Mouse (Mus musculus): Measurements from ENCODE around the gene Bms1. TPM values are rescaled to one million over a fixed set of nuclear protein-coding genes. Genes with fewer than 3 reads are reported as not detected.
A peak's percentile ranks its signal among the peaks of the same experiment; 100 is the strongest.

The Bms1 gene
- total RNA-seq, 2 experiments from 2014 or later, result 50.0 to 155 TPM

DNA sequence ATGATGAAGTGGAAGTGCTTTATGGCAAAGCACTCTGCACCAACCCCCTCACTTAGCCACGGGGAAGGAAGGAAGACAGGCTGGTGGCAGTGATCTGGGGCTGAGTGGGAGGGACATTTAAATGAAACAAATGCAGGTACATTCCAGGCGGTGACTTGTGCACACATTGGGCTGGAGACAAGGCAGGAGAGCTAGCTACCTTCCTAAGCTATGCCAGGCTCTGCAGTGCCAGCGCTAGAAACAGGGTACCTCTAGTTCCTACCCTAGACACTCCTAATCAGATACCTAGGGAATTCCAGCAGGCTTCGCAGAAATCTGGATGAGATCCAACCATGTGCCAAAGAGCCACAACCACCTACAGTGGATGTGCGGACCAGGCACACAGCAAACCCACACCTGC, 46.5 kb downstream of the Bms1 start:
- no peak for ATAC-seq (replicated peaks; ENCODE audit: low FRiP score, low TSS enrichment, poor library complexity, severe bottlenecking)

DNA sequence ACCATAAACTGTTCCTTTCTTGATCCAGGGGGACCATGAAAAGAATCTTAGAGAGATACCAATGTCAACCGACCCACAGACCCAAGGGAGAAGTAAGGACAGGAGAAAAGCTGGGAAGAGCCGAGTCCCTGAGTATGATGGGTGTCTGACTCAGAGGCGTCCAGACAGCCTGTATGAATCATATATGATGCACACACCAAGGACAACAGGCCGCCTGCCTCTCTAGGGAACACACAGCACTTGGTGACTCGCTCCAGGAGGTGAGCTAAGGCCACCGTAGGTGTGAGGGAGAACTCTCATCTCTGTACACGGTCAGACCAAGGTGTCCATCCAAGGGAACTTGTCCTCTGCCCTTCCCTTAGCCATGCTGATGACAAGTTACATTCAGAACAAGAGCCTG, 51.8 kb downstream of the Bms1 start:
- no peak for ATAC-seq (replicated peaks; ENCODE audit: low FRiP score, low TSS enrichment, poor library complexity, severe bottlenecking)

DNA sequence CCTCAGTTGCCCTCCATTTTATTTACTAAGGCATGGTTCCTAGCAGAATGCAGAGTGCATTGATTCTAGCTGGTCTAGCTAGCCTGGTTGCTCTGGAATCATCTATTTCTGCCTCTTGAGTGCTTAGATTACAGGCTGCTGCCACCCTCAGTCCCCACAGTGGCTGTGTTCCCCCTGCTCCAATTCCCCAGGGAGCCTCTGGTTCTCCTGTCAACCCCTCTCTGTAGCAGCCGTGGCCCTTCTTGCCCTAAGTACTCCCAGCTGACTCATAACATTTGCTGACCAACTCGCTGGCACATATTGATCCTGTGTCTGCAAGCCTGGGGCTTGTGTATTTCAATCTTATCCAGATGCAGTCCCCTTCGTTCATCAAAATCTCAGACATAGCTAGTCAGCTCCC, 53.1 kb downstream of the Bms1 start:
- ATAC-seq (replicated peaks; ENCODE audit: low FRiP score, low TSS enrichment, poor library complexity, severe bottlenecking), result no peak

DNA sequence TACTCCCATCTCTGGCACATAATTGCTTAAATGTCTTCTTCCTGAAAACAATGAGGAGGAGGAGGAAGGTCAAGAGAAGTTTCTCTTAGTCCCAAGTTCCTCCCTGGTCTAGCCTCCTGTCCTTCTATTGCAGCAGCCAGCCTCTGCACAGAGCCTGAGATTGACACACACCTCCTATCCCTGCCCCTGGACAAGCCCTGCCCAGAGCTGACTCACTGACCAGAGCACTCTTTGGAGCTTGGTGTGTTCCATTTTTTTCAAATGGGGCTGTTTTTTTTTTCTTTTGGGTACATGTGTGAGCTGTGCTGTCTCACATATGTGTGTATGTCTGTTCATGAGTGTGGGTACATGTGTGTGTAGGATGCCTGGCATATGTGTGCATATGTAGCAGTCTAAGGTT, 53.5 kb downstream of the Bms1 start:
- ATAC-seq (replicated peaks; ENCODE audit: low FRiP score, low TSS enrichment, poor library complexity, severe bottlenecking), result no peak

DNA sequence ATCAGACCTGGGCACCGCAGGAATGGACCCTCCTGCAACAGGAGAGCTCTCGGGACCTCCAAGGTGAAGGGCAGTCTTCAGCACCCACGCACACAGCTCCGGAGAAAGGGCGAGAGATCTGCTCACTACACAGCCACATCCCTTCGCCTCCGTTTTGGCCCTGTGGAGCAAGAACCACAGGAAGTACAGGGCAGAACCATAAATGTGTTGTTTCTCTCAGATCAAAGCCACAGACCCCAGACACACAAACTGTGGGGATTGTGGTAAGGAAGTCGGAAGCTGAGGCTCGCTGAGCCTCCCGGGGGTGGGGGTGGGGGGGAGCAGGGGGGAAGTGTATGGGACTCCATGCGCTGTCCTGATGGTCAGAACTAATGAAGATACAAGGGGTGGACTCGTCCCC, 68.9 kb downstream of the Bms1 start:
- 0 out of 2 replicates have a peak, but pooled peaks have one; percentile 34 for ATAC-seq (replicated peaks; ENCODE audit: low FRiP score, low TSS enrichment, poor library complexity, severe bottlenecking)

DNA sequence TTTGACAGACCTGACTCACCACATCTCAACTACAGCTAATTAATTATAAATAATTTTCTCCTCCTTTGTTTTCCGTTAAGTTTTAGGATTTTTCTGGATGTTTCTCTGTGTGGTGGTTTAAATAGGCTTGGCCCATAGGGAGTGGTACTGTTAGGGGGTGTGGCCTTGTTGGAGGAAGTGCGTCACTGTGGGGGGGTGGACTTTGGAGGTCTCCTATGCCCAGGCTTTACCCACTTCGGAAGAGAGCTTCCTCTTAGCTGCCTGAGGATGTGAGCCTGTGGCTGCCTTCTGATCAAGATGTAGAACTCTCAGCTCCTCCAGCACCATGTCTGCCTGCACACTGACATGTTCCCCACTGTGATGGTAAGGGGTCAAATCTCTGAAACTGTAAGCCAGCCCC, 71.1 kb downstream of the Bms1 start:
- ATAC-seq (replicated peaks; ENCODE audit: low FRiP score, low TSS enrichment, poor library complexity, severe bottlenecking), result no peak

DNA sequence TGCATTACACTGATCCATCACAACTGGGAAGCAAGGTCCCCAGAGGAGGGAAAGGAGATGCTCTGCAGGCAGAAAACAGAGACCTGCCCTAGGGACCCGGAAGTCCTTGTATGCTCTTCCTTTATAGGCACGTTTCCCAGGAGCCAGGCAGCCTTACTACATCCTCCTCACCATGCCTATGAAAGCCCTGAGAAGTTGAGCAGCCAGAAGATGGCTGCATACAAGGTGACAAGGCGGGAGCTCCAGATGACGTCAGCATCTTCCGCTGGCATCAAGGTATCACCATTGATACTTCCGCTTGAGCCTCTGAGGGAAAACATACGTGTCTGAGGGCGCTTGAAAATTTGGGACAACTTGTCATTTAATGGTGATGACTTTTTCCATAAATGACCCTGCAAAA, 72.0 kb downstream of the Bms1 start:
- no peak for ATAC-seq (replicated peaks; ENCODE audit: low FRiP score, low TSS enrichment, poor library complexity, severe bottlenecking)

DNA sequence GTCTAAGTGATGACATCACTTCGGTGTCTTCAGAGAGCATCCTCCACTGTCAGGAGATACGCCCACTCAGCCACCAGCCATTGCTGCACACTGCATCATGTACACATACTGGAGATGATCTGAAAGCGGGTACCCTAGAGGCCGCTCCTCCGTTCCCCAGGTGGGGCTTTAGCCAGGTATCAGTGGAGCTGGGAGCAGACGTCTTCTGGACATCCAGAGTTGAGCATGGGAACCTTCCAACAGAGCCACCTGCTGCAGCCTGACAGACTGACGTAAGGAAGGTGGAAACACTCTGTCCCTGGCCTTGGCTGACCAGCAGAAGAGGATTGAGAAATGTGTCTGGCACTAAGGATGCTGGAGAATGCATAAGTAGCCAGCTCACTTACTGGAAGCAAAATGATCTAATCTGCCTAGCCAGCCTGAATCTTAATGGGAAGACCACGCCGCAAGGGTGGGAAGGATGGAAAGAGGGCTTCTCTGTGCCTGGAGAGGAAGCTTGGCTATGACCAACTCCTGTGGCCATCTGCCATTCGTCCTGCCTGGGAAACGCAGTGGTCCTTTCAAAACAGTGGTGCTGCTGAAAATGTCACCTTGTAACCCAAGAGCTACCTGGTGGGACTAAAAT, 77.3 kb downstream of the Bms1 start:
- ATAC-seq (replicated peaks; ENCODE audit: low FRiP score, low TSS enrichment, poor library complexity, severe bottlenecking), result no peak

DNA sequence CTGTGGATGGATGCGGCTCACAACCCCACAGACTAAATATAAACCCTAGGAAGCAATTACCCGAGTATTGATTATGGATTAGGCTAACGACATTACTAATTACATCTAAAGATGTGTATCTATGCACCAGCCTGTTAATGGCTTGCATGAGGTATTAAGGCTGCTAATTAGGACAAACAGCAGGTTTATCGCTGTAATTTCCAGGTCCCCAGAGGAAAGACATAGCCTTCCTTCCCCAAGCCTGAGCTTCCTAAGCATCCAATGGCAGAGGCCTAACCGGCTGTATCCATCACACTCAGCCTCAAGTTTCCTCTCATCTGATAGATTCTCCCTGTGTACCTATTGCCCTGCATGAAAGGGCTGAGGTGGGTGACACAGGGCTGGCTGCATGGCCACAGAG, 81.6 kb downstream of the Bms1 start:
- no peak for ATAC-seq (replicated peaks; ENCODE audit: low FRiP score, low TSS enrichment, poor library complexity, severe bottlenecking)

DNA sequence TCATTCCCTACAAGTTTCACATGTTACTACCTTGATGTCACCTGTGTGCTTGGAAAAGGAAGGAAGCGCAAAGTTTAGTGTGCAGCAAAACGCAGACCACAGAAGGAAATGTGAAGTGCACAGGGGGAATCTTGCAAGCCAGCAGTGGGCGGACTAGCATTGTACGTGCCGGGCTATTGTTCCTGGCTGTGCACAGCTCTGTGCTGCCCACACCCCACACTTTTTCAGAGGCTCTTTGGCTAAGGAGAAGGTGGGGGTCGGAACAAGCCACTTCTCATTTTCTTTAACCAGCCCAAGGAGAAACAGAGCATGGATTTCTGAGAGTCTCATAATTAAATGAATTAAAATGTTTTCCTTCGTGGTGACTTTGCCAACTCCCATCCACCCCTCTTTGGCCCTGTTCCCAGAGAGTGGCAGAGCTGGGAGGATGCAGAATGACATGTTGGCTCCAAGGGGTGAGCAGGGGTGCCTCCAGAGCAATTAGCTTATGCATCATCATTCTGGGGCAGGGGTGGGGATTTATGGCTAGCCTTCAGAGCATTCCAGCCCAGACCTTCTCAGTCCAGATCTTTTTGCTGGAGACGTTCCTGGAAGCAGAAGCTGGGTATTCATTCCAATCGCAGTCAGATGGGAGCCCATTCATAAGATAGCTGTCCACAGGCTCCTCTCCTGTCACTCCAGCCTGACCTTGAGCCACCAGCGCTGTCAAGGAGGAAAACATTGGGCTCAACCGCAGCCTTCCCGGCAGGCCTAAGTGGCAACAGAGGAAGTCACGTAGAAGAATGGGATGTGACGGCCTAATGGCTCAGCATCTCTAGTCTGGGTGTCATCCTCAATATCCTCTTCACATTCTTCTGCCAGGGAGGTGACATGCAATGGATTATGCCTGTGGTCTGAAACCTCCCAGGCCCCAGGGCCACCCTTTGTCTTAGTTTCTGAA, 82.5 kb downstream of the Bms1 start:
- ATAC-seq (replicated peaks; ENCODE audit: low FRiP score, low TSS enrichment, poor library complexity, severe bottlenecking), result no peak

DNA sequence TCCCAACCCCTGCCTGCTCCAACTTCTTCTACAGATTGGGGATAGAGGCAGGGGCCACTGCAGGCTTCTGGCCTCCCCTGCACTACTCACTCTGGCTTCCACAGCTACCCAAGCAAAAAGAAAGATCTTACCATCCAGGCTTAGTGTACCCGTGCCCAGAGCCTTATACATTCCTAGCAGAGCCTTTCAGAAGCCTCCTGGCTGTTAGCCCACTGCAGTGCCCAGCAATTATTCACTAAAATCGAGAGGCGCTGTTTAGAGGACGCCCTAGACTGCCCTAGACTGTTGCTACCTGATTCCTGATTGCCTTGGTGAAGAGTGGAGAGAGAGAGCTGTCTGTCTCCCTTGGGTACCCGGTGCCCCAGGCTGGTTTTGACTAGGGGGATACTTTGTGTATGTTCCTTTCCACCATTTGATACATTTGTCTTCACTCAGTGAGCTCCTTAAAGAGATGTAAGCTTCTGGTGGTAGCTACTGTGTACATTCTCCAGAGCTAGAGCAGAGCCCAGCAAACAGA, 83.3 kb downstream of the Bms1 start:
- ATAC-seq (replicated peaks; ENCODE audit: low FRiP score, low TSS enrichment, poor library complexity, severe bottlenecking), result no peak

DNA sequence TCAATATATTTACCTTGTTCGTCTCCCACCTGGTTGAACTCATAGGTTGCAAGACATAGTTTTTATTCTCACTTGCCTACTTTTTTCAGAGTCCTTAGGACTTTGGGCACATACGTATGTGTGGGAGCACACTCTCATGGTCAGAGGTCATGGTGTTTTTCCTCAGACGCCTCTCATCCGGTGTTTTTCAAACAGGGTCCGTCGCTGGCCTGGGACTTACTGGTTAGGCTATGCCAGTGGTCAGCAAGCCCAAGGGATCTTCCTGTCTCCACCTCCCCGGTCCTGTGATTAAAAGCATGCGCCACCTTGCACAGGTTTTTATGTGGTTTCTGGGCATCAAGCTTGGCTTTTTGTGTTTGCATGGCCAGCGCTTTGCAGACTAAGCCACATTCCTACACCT, 85.4 kb downstream of the Bms1 start:
- ATAC-seq (replicated peaks; ENCODE audit: low FRiP score, low TSS enrichment, poor library complexity, severe bottlenecking), result no peak

Other genes starting within 250 kb of the Bms1 start
- gene Ret, start 221.8 kb downstream of the Bms1 start, total RNA-seq (2014; fragmentation: Nextera tagmentation), result not detected in 2 replicates
- gene Ret, start 221.8 kb downstream of the Bms1 start, total RNA-seq (2017), result not detected in 2 replicates
- gene Zfp248, start 36.1 kb upstream of the Bms1 start, total RNA-seq (2014; fragmentation: Nextera tagmentation), result 2.1 and 5.7 TPM in 2 replicates
- gene Zfp248, start 36.1 kb upstream of the Bms1 start, total RNA-seq (2017), result 1.1 and 1.7 TPM in 2 replicates
- 0.59 TPM in 1 of 2 replicates, not detected in the other for gene Zfp9, start 59.8 kb upstream of the Bms1 start, total RNA-seq (2014; fragmentation: Nextera tagmentation)
- 0.38 and 0.42 TPM in 2 replicates for gene Zfp9, start 59.8 kb upstream of the Bms1 start, total RNA-seq (2017)
- gene Ankrd26, start 142.8 kb upstream of the Bms1 start, total RNA-seq (2014; fragmentation: Nextera tagmentation), result 14.8 and 19.2 TPM in 2 replicates
- gene Ankrd26, start 142.8 kb upstream of the Bms1 start, total RNA-seq (2017), result 30.7 and 39.6 TPM in 2 replicates